Mouse (Mus musculus): ENCODE measurements around the gene Fank1. TPM values are rescaled to one million over a fixed set of nuclear protein-coding genes. Genes with fewer than 3 reads are reported as not detected.

The Fank1 gene
- polyA plus RNA-seq, 1 experiment from 2014 or later = 5.1 TPM

DNA sequence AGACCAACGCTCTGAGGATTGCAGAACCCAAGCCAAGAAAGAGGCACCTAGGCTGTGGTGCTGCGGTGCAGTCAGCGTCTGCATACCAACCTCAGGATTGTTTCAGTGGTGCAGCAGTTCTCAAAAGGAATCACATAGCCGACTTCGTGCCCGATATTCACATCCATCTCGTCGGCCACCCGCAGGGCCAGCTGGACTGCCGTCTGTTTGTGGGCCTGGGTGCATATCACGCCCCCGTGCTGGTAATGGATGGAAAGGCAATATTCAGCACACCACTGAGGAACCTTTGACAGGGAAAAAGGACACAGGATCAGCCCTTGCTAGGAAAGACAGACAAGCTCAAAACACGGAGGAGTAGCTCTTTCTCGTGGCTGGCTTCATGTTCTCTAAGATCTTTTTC lies 27.9 kb upstream of the Fank1 start:
- H3K36me3 ChIP-seq = no peaks in the 10 kb centered on the region; the same call in 1 of the 2 replicates
- no peak overlapping the region for H3K27ac ChIP-seq (replicated peaks)

DNA sequence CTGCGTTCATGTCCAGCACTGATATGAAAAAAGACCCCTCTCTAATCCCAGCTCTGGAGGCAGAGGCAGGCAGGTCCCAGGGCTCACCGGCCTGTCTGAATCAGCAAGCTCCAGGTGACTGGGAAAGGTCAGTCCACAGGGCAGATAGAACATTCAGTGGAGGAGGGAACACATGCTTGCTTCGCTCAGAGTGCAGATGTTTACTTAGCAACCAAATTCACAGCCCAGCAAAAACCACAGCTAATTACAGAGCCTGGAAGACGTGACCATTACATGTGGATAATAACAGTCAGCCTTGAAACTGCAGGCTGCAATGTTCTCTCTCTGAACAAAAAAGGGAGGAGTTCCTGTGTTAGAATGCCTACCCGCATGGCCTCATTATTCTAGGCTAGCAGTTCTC lies 26.0 kb upstream of the Fank1 start:
- 63% methylated on average over 5 of the region's 5 CpGs for WGBS
- no peaks in the 10 kb centered on the region for H3K27me3 ChIP-seq

More for the DNA sequence above, 27.9 kb upstream of the Fank1 start:
- H3K9me3 ChIP-seq = no peaks in the 10 kb centered on the region
- 78% methylated on average over 14 of the region's 14 CpGs for WGBS
- no peak overlapping the region for H3K9ac ChIP-seq
- peaks cover 9% of the 10 kb centered on the region; the same call in 1 of the 2 replicates for H3K4me1 ChIP-seq (replicated peaks)
- no peak overlapping the region for H3K4me2 ChIP-seq
- ATAC-seq (ENCODE audit: low FRiP score, low read depth) = no peak
- no peaks in the 10 kb centered on the region for H3K27me3 ChIP-seq
- H3K4me3 ChIP-seq = no peak overlapping the region

DNA sequence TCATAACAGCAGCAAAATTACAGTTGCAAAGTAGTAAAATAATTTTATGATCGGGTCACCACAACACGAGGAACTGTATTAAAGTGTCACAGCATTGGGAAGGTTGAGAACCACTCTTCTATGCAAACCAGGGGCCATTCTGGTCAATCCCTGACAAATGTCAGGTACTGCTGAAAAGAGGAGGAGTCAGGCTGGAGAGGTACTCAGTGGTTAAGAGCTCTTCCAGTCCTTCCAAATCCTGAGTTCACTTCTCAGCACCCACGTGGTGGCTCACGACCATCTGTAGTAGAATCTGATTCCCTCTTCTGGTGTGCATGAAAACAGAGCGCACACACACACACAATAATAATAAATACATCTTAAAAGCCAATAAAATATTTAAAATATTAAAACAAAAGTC lies 25.5 kb upstream of the Fank1 start:
- H3K36me3 ChIP-seq = no peaks in the 10 kb centered on the region; the same call in 1 of the 2 replicates
- H3K27ac ChIP-seq (replicated peaks) = no peak overlapping the region
- WGBS = 87% methylated on average over 5 of the region's 5 CpGs
- H3K27me3 ChIP-seq = no peaks in the 10 kb centered on the region
- H3K9me3 ChIP-seq = no peaks in the 10 kb centered on the region
- no peak overlapping the region for H3K4me2 ChIP-seq
- H3K4me1 ChIP-seq (replicated peaks) = no peaks in the 10 kb centered on the region
- H3K9ac ChIP-seq = no peak overlapping the region
- no peak for ATAC-seq (ENCODE audit: low FRiP score, low read depth)
- no peak overlapping the region for H3K4me3 ChIP-seq

More for the DNA sequence above, 26.0 kb upstream of the Fank1 start:
- Histone ChIP-seq H3K4me2 (no peak overlapping the region), H3K4me1 (replicated peaks) (no peaks in the 10 kb centered on the region), H3K4me3 (no peak overlapping the region), H3K36me3 (no peaks in the 10 kb centered on the region; the same call in 1 of the 2 replicates), H3K9me3 (no peaks in the 10 kb centered on the region), H3K27ac (replicated peaks) (no peak overlapping the region), H3K9ac (no peak overlapping the region)
- ATAC-seq (ENCODE audit: low FRiP score, low read depth) = no peak

DNA sequence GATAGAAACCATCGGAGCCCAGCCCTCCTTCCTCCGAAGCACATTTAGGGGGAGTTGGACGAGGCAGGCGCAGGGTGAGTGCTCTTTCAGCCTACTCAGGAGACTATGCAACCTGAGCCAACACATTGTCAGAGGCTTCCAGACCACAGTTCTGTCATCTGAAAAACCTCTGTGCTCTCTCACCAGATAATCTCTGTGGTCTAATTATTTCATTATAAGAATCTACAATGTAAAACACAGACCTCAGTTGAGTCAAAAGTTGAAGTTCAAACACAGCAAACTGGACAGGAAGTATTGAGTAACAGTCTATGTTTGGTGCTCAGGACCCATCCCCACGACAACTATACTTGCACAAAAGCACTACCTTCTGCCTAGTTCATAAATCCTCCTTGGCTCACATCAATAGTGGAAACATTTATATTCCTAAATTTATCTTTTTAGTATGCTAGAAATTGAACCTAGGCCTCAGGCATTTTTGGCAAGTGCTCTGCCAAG lies 18.7 kb upstream of the Fank1 start:
- H3K27me3 ChIP-seq = no peaks in the 10 kb centered on the region
- no peaks in the 10 kb centered on the region for H3K9me3 ChIP-seq
- H3K27ac ChIP-seq (replicated peaks) = no peak overlapping the region
- H3K4me3 ChIP-seq = no peak overlapping the region
- no peaks in the 10 kb centered on the region for H3K36me3 ChIP-seq
- peaks cover 10% of the 10 kb centered on the region for H3K4me1 ChIP-seq (replicated peaks)
- 37% methylated on average over 5 of the region's 5 CpGs for WGBS
- no peak overlapping the region for H3K4me2 ChIP-seq
- ATAC-seq (ENCODE audit: low FRiP score, low read depth) = no peak
- H3K9ac ChIP-seq = no peak overlapping the region

DNA sequence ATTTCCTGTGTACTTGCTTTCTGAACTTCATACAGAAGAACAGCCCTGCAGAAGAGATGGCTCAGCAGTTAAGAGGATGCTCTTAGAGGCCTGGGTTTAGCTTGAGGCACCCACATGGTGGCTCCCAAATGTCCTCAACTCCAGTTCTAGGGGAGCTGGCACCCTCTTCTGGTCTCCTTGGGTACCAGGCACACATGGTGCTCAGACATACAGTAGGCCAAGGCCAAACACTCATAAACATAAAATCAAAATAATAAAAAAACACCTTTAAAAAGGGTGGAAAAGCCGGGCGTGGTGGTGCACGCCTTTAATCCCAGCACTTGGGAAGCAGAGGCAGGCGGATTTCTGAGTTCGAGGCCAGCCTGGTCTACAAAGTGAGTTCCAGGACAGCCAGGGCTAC lies 17.9 kb upstream of the Fank1 start:
- H3K9me3 ChIP-seq = no peaks in the 10 kb centered on the region
- 89% methylated on average over 5 of the region's 5 CpGs for WGBS
- peaks cover 10% of the 10 kb centered on the region for H3K4me1 ChIP-seq (replicated peaks)
- no peak overlapping the region for H3K4me3 ChIP-seq
- no peaks in the 10 kb centered on the region for H3K36me3 ChIP-seq
- H3K4me2 ChIP-seq = no peak overlapping the region
- no peaks in the 10 kb centered on the region for H3K27me3 ChIP-seq
- no peak overlapping the region for H3K27ac ChIP-seq (replicated peaks)
- no peak for ATAC-seq (ENCODE audit: low FRiP score, low read depth)
- no peak overlapping the region for H3K9ac ChIP-seq

DNA sequence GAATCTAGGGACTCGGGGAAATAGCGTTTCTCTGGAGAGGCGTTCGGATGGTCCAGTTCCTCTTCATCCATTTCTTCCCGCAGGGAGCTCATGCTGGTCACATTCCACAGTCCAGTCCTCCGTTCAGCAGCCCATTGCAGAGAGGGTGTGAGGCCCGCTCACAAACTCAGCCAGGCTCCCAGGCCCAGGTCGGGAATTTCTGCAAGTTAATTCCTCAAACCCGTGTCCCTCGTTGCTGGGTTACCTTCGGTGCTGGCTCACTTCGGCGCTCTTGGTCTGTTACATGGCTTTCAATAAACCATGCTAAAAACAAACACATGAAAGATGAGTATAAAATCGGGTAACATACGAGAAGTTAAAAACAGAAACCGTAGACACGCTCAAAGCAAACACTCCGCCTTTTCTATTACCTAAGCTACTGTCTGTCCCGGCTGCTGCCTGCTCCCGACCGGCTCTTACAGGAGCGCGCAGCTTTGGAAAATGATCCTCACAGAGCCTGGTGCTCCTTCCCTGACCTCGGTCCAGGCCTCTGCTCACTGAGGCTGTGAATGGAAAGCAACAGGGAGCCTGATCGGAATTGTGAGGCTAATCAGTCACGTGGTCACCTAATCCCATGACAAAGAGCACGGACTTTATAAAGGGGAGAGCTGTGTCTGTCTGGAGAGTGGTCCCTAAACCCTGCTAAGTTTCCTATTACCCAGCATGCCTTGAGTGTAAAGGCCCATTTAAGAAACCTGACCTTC lies 16.9 kb upstream of the Fank1 start:
- H3K27me3 ChIP-seq = no peaks in the 10 kb centered on the region
- peak; percentile 83 for ATAC-seq (ENCODE audit: low FRiP score, low read depth)
- H3K27ac ChIP-seq (replicated peaks) = peak overlapping the region; percentile 75
- peaks cover 11% of the 10 kb centered on the region for H3K4me1 ChIP-seq (replicated peaks)
- no peaks in the 10 kb centered on the region for H3K9me3 ChIP-seq
- WGBS = 7% methylated on average over 27 of the region's 27 CpGs
- H3K36me3 ChIP-seq = no peaks in the 10 kb centered on the region
- peak overlapping the region; percentile 14 for H3K4me3 ChIP-seq
- H3K4me2 ChIP-seq = peak overlapping the region; percentile 41
- no peak overlapping the region for H3K9ac ChIP-seq

DNA sequence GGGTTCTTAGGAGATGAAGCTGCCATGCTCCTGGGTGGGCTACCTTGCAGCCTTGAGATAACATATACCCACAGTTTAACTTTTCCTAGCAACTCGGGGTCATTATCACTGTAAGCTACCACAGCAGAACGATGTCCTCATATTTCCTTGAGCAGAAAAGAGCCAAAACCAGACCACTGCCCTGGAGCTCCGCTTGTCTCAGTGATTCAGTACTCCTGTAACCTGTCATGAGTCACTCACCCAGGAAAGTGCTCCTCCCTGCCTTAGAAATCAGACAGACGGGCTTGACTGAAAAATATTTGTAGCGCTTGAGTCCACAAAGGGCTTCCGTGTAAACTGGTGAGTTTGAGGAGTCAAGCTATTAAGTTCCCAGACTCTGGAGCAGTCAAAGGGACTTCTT lies 14.0 kb upstream of the Fank1 start:
- ATAC-seq (ENCODE audit: low FRiP score, low read depth) = no peak
- H3K4me1 ChIP-seq (replicated peaks) = peaks cover 27% of the 10 kb centered on the region
- no peak overlapping the region for H3K27ac ChIP-seq (replicated peaks)
- no peak overlapping the region for H3K4me2 ChIP-seq
- H3K9ac ChIP-seq = no peak overlapping the region
- no peak overlapping the region for H3K4me3 ChIP-seq
- no peaks in the 10 kb centered on the region for H3K36me3 ChIP-seq
- 91% methylated on average over 6 of the region's 6 CpGs for WGBS
- H3K27me3 ChIP-seq = no peaks in the 10 kb centered on the region
- H3K9me3 ChIP-seq = no peaks in the 10 kb centered on the region

DNA sequence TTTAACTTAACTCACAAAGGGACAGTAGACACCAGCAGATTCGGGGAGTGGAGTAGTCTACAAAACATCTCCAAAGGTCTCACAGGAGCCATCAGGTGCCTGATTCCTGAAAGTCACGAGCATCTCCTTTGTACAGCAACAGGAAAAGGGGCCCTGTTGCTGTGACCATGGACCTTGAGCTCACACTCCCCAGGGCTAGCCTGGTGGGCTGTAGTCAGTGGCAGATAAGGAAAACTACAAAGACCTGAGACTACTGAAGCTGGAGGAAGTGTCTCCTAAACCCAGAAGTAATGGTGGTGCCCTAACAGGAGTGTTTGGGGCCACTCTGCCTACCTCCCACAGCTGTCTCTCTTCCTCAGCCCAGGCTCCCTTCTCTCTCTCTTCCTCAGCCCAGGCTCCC lies 12.2 kb upstream of the Fank1 start:
- Histone ChIP-seq H3K4me2 (no peak overlapping the region), H3K4me3 (no peak overlapping the region), H3K9me3 (no peaks in the 10 kb centered on the region), H3K36me3 (no peaks in the 10 kb centered on the region), H3K27me3 (no peaks in the 10 kb centered on the region), H3K4me1 (replicated peaks) (peaks cover 26% of the 10 kb centered on the region), H3K27ac (replicated peaks) (0 out of 2 replicates have a peak overlapping the region, but pooled peaks have one; percentile 77), H3K9ac (no peak overlapping the region)
- WGBS = 81% methylated on average over 2 of the region's 2 CpGs
- ATAC-seq (ENCODE audit: low FRiP score, low read depth) = no peak

DNA sequence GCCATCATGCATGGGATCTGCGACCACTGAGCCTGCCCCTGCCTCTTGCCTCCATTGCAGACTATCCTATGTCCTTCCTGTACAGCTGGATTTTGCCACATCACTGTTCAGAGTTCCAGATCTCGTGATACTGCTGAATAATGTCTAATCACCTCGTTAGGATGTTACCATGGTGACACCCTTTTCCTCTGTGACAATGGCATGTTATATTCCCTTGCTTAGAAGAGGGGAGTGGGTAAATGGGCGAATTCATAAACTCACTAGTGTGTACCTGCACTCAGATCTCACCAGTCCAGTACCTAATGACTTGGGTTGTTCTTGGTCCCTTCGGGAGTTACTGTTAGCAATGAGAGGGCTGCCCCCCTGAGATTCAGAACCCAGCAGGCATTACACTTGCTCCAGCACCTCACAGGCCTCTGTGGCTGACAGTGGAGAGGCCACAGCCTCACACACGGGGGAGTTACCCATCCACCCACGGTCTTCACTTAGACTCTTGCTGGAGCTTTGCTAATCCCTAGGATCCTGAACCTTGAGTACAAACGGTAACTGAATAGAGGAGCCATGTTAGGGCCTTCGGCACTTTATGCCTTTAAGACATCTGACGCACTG lies 11.3 kb upstream of the Fank1 start:
- Histone ChIP-seq H3K9me3 (no peaks in the 10 kb centered on the region), H3K4me1 (replicated peaks) (peaks cover 17% of the 10 kb centered on the region), H3K27ac (replicated peaks) (peak overlapping the region; percentile 77), H3K9ac (no peak overlapping the region), H3K27me3 (no peaks in the 10 kb centered on the region), H3K4me2 (0 out of 2 replicates have a peak overlapping the region, but pooled peaks have one; percentile 16), H3K4me3 (no peak overlapping the region), H3K36me3 (no peaks in the 10 kb centered on the region)
- WGBS = 55% methylated on average over 10 of the region's 10 CpGs
- ATAC-seq (ENCODE audit: low FRiP score, low read depth) = peak; percentile 10; the same call in 1 of the 2 replicates

DNA sequence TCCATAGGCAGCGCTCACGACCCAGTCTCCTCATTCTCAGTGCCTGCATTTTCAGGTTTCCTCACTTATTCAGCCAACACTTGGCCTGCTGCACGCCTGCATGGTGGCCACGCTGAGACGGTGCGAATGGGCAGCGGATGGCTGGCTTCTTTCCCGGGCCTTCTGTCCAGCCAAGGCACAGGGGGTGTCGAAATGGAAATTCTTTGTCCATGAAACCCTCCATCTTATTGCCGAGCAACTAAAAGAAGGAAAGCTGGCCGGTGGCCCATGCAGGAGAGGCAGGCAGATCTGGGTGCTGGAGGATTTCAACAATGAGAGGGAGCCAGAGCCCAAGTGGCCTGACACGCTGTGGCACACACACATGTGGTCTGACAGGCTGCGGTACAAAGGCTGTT lies 10.8 kb upstream of the Fank1 start:
- peak overlapping the region; percentile 77 for H3K27ac ChIP-seq (replicated peaks)
- 40% methylated on average over 13 of the region's 13 CpGs for WGBS
- ATAC-seq (ENCODE audit: low FRiP score, low read depth) = peak; percentile 87
- no peaks in the 10 kb centered on the region for H3K9me3 ChIP-seq
- H3K4me1 ChIP-seq (replicated peaks) = peaks cover 17% of the 10 kb centered on the region
- H3K9ac ChIP-seq = no peak overlapping the region
- no peaks in the 10 kb centered on the region for H3K27me3 ChIP-seq
- H3K36me3 ChIP-seq = no peaks in the 10 kb centered on the region
- 0 out of 2 replicates have a peak overlapping the region, but pooled peaks have one; percentile 16 for H3K4me2 ChIP-seq
- no peak overlapping the region for H3K4me3 ChIP-seq

DNA sequence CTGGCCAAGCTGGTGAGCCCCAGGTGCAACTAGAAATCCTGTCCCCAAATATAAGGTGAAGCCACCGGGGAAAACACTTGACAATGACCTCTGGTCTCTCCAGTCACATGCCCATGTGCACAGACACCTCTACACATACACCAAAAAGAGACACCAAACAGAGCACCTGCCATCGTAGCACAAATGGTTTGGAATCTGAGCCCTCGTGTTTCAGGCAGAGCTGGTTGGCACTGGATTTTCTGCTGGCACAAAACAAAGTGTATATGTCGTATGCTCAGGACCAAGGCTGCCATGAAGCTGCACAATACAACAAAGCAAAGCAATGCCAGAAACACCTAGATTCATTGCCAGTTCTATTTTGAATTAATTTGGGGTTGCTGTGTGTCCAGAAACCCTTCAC lies 8.6 kb upstream of the Fank1 start:
- WGBS = 72% methylated on average over 4 of the region's 4 CpGs
- Histone ChIP-seq H3K9ac (no peak overlapping the region), H3K4me2 (no peak overlapping the region), H3K4me3 (no peak overlapping the region), H3K27me3 (no peaks in the 10 kb centered on the region), H3K27ac (replicated peaks) (no peak overlapping the region; the same call in 1 of the 2 replicates), H3K9me3 (no peaks in the 10 kb centered on the region), H3K4me1 (replicated peaks) (peaks cover 17% of the 10 kb centered on the region), H3K36me3 (no peaks in the 10 kb centered on the region)
- no peak for ATAC-seq (ENCODE audit: low FRiP score, low read depth)

DNA sequence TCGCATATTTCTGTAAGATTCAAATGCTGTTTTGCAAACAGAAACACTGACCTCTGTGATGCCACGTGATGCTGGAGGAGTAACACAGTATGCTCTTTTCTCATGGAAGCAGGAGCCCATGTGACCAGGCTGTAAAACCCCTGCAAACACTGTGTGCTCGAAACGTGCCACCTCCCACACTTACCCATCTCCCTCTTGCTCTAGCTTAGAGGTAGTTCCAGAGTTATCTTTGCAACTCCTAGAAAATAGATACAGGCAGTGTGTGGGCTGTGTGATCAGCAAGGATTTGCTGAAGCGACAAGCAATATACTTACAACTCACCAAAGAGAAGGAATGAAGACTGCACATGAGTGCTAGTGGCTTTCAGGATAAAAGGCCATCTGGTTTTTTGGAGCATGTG lies 8.1 kb upstream of the Fank1 start:
- H3K4me2 ChIP-seq = no peak overlapping the region
- no peaks in the 10 kb centered on the region for H3K36me3 ChIP-seq
- no peak for ATAC-seq (ENCODE audit: low FRiP score, low read depth)
- peaks cover 19% of the 10 kb centered on the region for H3K4me1 ChIP-seq (replicated peaks)
- H3K9me3 ChIP-seq = no peaks in the 10 kb centered on the region
- H3K4me3 ChIP-seq = no peak overlapping the region
- H3K9ac ChIP-seq = no peak overlapping the region
- no peak overlapping the region for H3K27ac ChIP-seq (replicated peaks)
- no peaks in the 10 kb centered on the region for H3K27me3 ChIP-seq
- 70% methylated on average over 5 of the region's 5 CpGs for WGBS

Measured in hindbrain, embryonic 15.5 days (tissue).